Mouse (Mus musculus) cerebellum, postnatal 36 days (tissue): ENCODE results near the gene Capzb.
A peak's percentile ranks its signal among the peaks of the same experiment; 100 is the strongest.

Experiments
- DNase-seq, 2 experiments: peaks; one replicate each; pipeline ENCODE4 v3.0.0; 2021 to 2022; ENCODE audit warnings: mixed read lengths in 2 of 2

Capzb gene

GRCm38 (mm10) chr4:139241678-139242606, 49.2 kb downstream of the Capzb start:
- DNase-seq, result no peak

- DNase-seq, result no peak
Measured at GRCm38 (mm10) chr4:139242607-139242955, 49.9 kb downstream of the Capzb start.

- no peak for DNase-seq
Measured at GRCm38 (mm10) chr4:139244176-139244575, 51.5 kb downstream of the Capzb start.

- DNase-seq, result no peak
Measured at GRCm38 (mm10) chr4:139244766-139245165, 52.1 kb downstream of the Capzb start.

- no peak for DNase-seq
Measured at GRCm38 (mm10) chr4:139245534-139245933, 52.8 kb downstream of the Capzb start.

- DNase-seq, result no peak
Measured at GRCm38 (mm10) chr4:139246130-139246877, 53.6 kb downstream of the Capzb start.

GRCm38 (mm10) chr4:139247966-139248365, 55.3 kb downstream of the Capzb start:
- no peak for DNase-seq

GRCm38 (mm10) chr4:139248736-139249135, 56.0 kb downstream of the Capzb start:
- no peak for DNase-seq

GRCm38 (mm10) chr4:139250043-139250442, 57.3 kb downstream of the Capzb start:
- no peak for DNase-seq

GRCm38 (mm10) chr4:139250886-139251285, 58.2 kb downstream of the Capzb start:
- no peak for DNase-seq

- DNase-seq, result peak; percentile 81
Measured at GRCm38 (mm10) chr4:139252051-139252760, 59.5 kb downstream of the Capzb start.

GRCm38 (mm10) chr4:139253206-139253605, 60.5 kb downstream of the Capzb start:
- DNase-seq, result peak in 1 of 2 experiments; percentile 40

- no peak for DNase-seq
Measured at GRCm38 (mm10) chr4:139256146-139256545, 63.4 kb downstream of the Capzb start.

GRCm38 (mm10) chr4:139256708-139257107, 64.0 kb downstream of the Capzb start:
- DNase-seq, result no peak

- DNase-seq, result no peak
Measured at GRCm38 (mm10) chr4:139258621-139259301, 66.1 kb downstream of the Capzb start.

GRCm38 (mm10) chr4:139259302-139259871, 66.7 kb downstream of the Capzb start:
- no peak for DNase-seq

GRCm38 (mm10) chr4:139262981-139263380, 70.3 kb downstream of the Capzb start:
- no peak for DNase-seq

- DNase-seq, result peak; percentile 61 to 66
Measured at GRCm38 (mm10) chr4:139265783-139266499, 73.2 kb downstream of the Capzb start.

GRCm38 (mm10) chr4:139266500-139266865, 73.8 kb downstream of the Capzb start:
- no peak for DNase-seq

GRCm38 (mm10) chr4:139267335-139267734, 74.6 kb downstream of the Capzb start:
- DNase-seq, result no peak

GRCm38 (mm10) chr4:139268242-139268641, 75.5 kb downstream of the Capzb start:
- no peak for DNase-seq

- DNase-seq, result peak; percentile 68
Measured at GRCm38 (mm10) chr4:139270168-139270567, 77.5 kb downstream of the Capzb start.
